Mouse (Mus musculus) MEL (cell line): ENCODE measurements around the gene Zfp612.

Source experiments
- CTCF ChIP-seq, 3 experiments: IDR thresholded peaks in 2 of 3; conservative IDR thresholded peaks in 1 of 3; 2 replicates each; pipeline ENCODE4 v1.5.1; 2011 to 2012; ENCODE audit warnings: low read length in 3 of 3, low read depth in 2 of 3, mild to moderate bottlenecking in 2 of 3, improper control_type of control experiment in 1 of 3, inconsistent platforms in 1 of 3, mixed read lengths in 1 of 3, moderate library complexity in 1 of 3; ENCODE audit not compliant: control insufficient read depth in 1 of 3, insufficient read depth in 1 of 3, poor library complexity in 1 of 3, severe bottlenecking in 1 of 3
- MAFK ChIP-seq: IDR thresholded peaks from 2 replicates; pipeline ENCODE4 v1.6.1; 2011; ENCODE audit warnings: low read depth, mild to moderate bottlenecking, low read length, improper control_type of control experiment, borderline replicate concordance
- MAX ChIP-seq: IDR thresholded peaks from 2 replicates; pipeline ENCODE4 v1.6.1; 2011; ENCODE audit warnings: low read length, improper control_type of control experiment
- MYB ChIP-seq: IDR thresholded peaks from 2 replicates; pipeline ENCODE4 v1.6.1; 2011; ENCODE audit warnings: mild to moderate bottlenecking, low read depth, low read length, improper control_type of control experiment
- RAD21 ChIP-seq: IDR thresholded peaks from 2 replicates; pipeline ENCODE4 v1.6.1; 2011; ENCODE audit warnings: mild to moderate bottlenecking, low read depth, low read length, improper control_type of control experiment
- RCOR1 ChIP-seq: IDR thresholded peaks from 2 replicates; pipeline ENCODE4 v1.6.1; 2012; ENCODE audit warnings: low read depth, mild to moderate bottlenecking, inconsistent platforms, low read length, improper control_type of control experiment
- ZC3H11A ChIP-seq: IDR thresholded peaks from 2 replicates; pipeline ENCODE4 v1.6.1; 2012; ENCODE audit warnings: low read depth, mild to moderate bottlenecking, inconsistent platforms, low read length, improper control_type of control experiment

DNA sequence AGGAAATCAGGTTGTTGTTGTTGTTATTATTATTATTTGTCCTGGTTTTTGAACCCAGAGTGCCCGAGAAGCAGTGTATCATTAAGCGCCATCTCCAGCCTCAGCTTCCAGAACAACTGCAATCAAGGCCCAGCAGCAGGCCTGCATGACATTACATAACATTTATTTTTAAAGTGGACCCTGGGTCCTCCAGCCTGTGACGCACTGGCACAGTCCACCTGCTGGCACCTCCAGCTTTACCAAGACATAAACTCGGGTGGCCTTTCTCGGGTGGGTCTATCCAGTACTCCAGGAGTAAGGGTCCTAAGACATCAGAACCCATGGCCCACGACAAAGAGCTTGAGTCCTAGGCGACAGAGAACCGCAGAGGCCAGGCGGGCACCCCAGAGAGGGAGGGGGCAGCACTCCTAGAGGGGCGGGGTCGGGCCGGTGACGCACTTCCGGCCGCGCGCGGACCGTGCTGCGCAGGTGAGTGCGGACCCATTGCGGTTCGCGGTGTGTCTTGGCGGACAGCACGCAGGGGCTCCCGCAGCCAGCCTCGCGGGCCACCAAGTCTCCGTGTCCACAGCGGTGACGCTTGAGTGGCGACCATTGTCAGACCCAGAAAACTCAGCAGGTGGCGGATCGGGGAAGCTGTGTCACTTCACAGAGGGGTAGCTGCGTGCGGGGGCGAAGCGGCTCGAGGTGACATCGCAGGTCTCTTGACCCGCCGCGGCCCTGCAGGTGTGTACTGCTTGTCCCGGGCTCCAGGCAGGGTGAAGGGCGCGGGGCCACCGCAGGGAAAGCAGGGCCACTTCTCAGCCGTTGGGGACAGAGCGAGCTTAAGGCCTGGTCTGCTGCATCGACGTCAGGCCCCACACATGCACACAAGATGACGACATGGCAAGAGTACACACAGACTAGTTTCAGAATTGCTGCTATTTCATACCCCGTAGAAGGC, at the start of gene Zfp612:
- no peak for TF ChIP-seq CTCF (IDR thresholded peaks at IDR 0.05 in 2 of 3, conservative IDR thresholded peaks at IDR 0.05 in 1 of 3; ENCODE audit: control insufficient read depth in 1 of 3, insufficient read depth in 1 of 3, low read depth in 2 of 3, low read length in 3 of 3, poor library complexity in 1 of 3, severe bottlenecking in 1 of 3)
- no peak for TF ChIP-seq MAFK
- TF ChIP-seq ZC3H11A = no peak
- TF ChIP-seq RAD21 = no peak
- TF ChIP-seq RCOR1 = no peak
- no peak for TF ChIP-seq MAX
- TF ChIP-seq MYB = no peak
